Mouse (Mus musculus): ENCODE data around the gene Maea.

- TF ChIP-seq CTCF (IDR thresholded peaks at IDR 0.05; ENCODE audit: control insufficient read depth, insufficient read depth, insufficient read length) (no peak), USF1 (IDR thresholded peaks at IDR 0.05; ENCODE audit: low read depth) (no peak), CEBPB (IDR thresholded peaks at IDR 0.05; ENCODE audit: low read depth) (no peak), MAX (IDR thresholded peaks at IDR 0.05) (no peak)
These were observed 41.4 kb upstream of the Maea start for GRCm38 (mm10) chr5:33293796-33294430.
